Mouse (Mus musculus) neural tube, embryonic 11.5 days (tissue): ENCODE data around the gene Gm28372. TPM values are rescaled to one million over a fixed set of nuclear protein-coding genes. Genes with fewer than 3 reads are reported as not detected.

Experiments
- ATAC-seq: fragments of 200-750 bp; cut with Nextera tagmentation; 2 replicates; pipeline ENCODE4 v1.8.0; 2017; ENCODE audit warnings: moderate number of reproducible peaks, mild to moderate bottlenecking, moderate TSS enrichment, moderate library complexity; ENCODE audit not compliant: insufficient read depth, low FRiP score, low TSS enrichment
- DNase-seq: peaks from one replicate; pipeline ENCODE4 v3.0.0-alpha.2; 2015; ENCODE audit warnings: low spot score
- H3K27ac ChIP-seq: fragments of 300-500 bp; sonication (generic); 2 replicates; pipeline ENCODE4 v1.5.1; 2014; ENCODE audit warnings: low read depth, mild to moderate bottlenecking, low read length
- H3K27me3 ChIP-seq: fragments of 300-500 bp; sonication (generic); 2 replicates; pipeline ENCODE4 v1.6.1; 2014; ENCODE audit warnings: mild to moderate bottlenecking, low read length, mixed read lengths; ENCODE audit not compliant: control insufficient read depth, insufficient read depth
- H3K36me3 ChIP-seq: fragments of 300-500 bp; sonication (generic); 2 replicates; pipeline ENCODE4 v1.6.1; 2014; ENCODE audit warnings: mild to moderate bottlenecking, low read length, moderate library complexity, mixed read lengths; ENCODE audit not compliant: control insufficient read depth, insufficient read depth
- H3K4me1 ChIP-seq: fragments of 300-500 bp; sonication (generic); 2 replicates; pipeline ENCODE4 v1.6.1; 2014; ENCODE audit warnings: low read length, mixed read lengths; ENCODE audit not compliant: control insufficient read depth, insufficient read depth
- H3K4me2 ChIP-seq: fragments of 300-500 bp; sonication (generic); 2 replicates; pipeline ENCODE4 v1.6.1; 2014; ENCODE audit warnings: low read depth, mild to moderate bottlenecking, moderate library complexity
- H3K4me3 ChIP-seq: fragments of 300-500 bp; sonication (generic); 2 replicates; pipeline ENCODE4 v1.5.1; 2014; ENCODE audit warnings: low read depth, low read length
- H3K9ac ChIP-seq: fragments of 300-500 bp; sonication (generic); 2 replicates; pipeline ENCODE4 v1.6.1; 2014; ENCODE audit warnings: mild to moderate bottlenecking, low read length
- H3K9me3 ChIP-seq: fragments of 300-500 bp; sonication (generic); 2 replicates; pipeline ENCODE4 v1.6.1; 2016; ENCODE audit warnings: low read length; ENCODE audit not compliant: control insufficient read depth
- WGBS: fragments of 180-500 bp; shearing (Covaris S2); extraction: QIAGEN DNeasy Blood & Tissue Kit; methylation state at CpG from one replicate; pipeline ENCODE4 v1.1.7; 2014; 5-methylcytosine and 5-hydroxymethylcytosine counted together
- polyA plus RNA-seq: library from polyadenylated mRNA; unstranded; fragments of >200 nt; fragmentation: Nextera tagmentation; extraction: Ambion mirVana; gene quantifications from 2 replicates; pipeline ENCODE4 v1.2.1, GENCODE M21; 2014

Gene Gm28372
- polyA plus RNA-seq, 1 experiment from 2014 or later, result not detected

GRCm38 (mm10) chr2:130400046-130400445, 5.0 kb upstream of the Gm28372 start:
- Histone ChIP-seq H3K36me3 (no peaks in the 10 kb centered on the region), H3K4me1 (peaks cover 7% of the 10 kb centered on the region), H3K9ac (no peak overlapping the region), H3K27me3 (no peaks in the 10 kb centered on the region), H3K27ac (no peak overlapping the region), H3K9me3 (no peaks in the 10 kb centered on the region), H3K4me3 (no peak overlapping the region), H3K4me2 (no peak overlapping the region)
- DNase-seq (no peak), ATAC-seq (no peak)
- WGBS, result 96% methylated on average over 1 of the region's 1 CpGs

GRCm38 (mm10) chr2:130401891-130402290, 3.1 kb upstream of the Gm28372 start:
- DNase-seq (no peak), ATAC-seq (no peak)
- Histone ChIP-seq H3K36me3 (no peaks in the 10 kb centered on the region), H3K4me3 (no peak overlapping the region), H3K9ac (no peak overlapping the region), H3K4me1 (peaks cover 5% of the 10 kb centered on the region), H3K27ac (no peak overlapping the region), H3K4me2 (no peak overlapping the region), H3K27me3 (no peaks in the 10 kb centered on the region), H3K9me3 (no peaks in the 10 kb centered on the region)
- WGBS, result 88% methylated on average over 4 of the region's 4 CpGs

DNA sequence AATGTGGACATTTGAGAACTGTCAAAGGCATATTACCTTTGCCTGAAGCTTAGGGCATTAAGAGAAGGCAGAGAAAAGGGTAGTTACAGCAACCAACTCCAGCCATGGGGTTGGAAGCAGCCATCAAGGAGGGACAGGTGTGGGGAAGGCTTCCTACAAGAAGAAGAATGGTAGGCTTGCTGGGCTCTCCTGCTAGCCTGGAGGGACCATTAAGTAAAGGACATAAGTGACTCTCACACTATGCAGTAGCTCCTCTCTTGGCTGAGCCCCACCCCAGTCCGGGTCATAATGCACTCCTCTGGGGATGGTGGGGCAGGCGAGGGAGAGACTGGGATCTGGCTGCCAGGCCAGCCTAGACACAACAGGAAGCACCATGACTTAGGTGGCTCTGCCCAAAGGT, 1.1 kb downstream of the Gm28372 start, which contains the start of gene Tmem239:
Tmem239 (plus strand) TSS at position 301 of the 400 bp plus-strand sequence.
- no peak within 1 kb of the TSS for H3K27ac ChIP-seq
- no peaks in the 10 kb centered on the region for H3K27me3 ChIP-seq
- DNase-seq, result no peak
- H3K36me3 ChIP-seq, result no peaks in the 10 kb centered on the region
- ATAC-seq, result no peak
- 69% methylated on average over 2 of the region's 2 CpGs for WGBS
- no peaks in the 10 kb centered on the region for H3K9me3 ChIP-seq
- no peak within 1 kb of the TSS for H3K4me2 ChIP-seq
- no peak within 1 kb of the TSS for H3K4me3 ChIP-seq
- H3K9ac ChIP-seq, result no peak within 1 kb of the TSS
- H3K4me1 ChIP-seq, result no peaks in the 10 kb centered on the region

DNA sequence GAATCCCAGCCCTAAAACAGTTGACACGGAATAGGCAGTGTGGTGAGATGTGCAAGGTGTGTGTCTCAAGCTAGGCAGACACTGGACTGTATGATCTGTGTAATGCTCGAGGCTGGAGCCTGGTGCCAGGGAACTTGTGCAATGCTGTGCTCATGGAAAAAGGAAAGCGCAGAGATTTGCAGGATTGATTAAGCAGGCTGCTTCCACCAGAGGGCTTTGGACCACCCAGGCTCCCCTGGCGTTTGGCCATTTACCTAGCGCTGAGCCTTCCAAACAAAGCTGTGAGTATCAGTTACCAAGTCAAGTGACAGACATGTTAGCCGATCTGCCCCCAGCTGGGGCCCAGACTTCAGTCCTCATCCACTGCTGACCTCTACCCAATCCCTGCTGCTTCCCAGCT, 3.2 kb downstream of the Gm28372 start:
- no peaks in the 10 kb centered on the region for H3K9me3 ChIP-seq
- no peak overlapping the region for H3K9ac ChIP-seq
- H3K27ac ChIP-seq, result no peak overlapping the region
- no peak for ATAC-seq
- 28% methylated on average over 6 of the region's 6 CpGs for WGBS
- H3K4me2 ChIP-seq, result no peak overlapping the region
- peak; percentile 43 for DNase-seq
- no peak overlapping the region for H3K4me3 ChIP-seq
- H3K27me3 ChIP-seq, result no peaks in the 10 kb centered on the region
- H3K4me1 ChIP-seq, result no peaks in the 10 kb centered on the region
- no peaks in the 10 kb centered on the region for H3K36me3 ChIP-seq

- ATAC-seq, result peak; percentile 58; the same call in 1 of the 2 replicates
- Histone ChIP-seq H3K4me1 (no peaks in the 10 kb centered on the region), H3K9ac (no peak overlapping the region)
These were observed 6.8 kb downstream of the Gm28372 start for GRCm38 (mm10) chr2:130411558-130412495.

GRCm38 (mm10) chr2:130412775-130413174, 7.7 kb downstream of the Gm28372 start:
- Histone ChIP-seq H3K9ac (no peak overlapping the region), H3K4me2 (no peak overlapping the region), H3K9me3 (no peaks in the 10 kb centered on the region), H3K27me3 (no peaks in the 10 kb centered on the region), H3K4me3 (no peak overlapping the region), H3K4me1 (no peaks in the 10 kb centered on the region), H3K27ac (no peak overlapping the region), H3K36me3 (no peaks in the 10 kb centered on the region)
- DNase-seq (no peak), ATAC-seq (no peak)
- 83% methylated on average over 3 of the region's 3 CpGs for WGBS

More at GRCm38 (mm10) chr2:130411558-130412495, 6.8 kb downstream of the Gm28372 start:
- peak; percentile 87 for DNase-seq
- Histone ChIP-seq H3K4me3 (no peak overlapping the region), H3K9me3 (no peaks in the 10 kb centered on the region), H3K36me3 (no peaks in the 10 kb centered on the region), H3K4me2 (no peak overlapping the region), H3K27me3 (no peaks in the 10 kb centered on the region), H3K27ac (no peak overlapping the region)
- 42% methylated on average over 16 of the region's 16 CpGs for WGBS

DNA sequence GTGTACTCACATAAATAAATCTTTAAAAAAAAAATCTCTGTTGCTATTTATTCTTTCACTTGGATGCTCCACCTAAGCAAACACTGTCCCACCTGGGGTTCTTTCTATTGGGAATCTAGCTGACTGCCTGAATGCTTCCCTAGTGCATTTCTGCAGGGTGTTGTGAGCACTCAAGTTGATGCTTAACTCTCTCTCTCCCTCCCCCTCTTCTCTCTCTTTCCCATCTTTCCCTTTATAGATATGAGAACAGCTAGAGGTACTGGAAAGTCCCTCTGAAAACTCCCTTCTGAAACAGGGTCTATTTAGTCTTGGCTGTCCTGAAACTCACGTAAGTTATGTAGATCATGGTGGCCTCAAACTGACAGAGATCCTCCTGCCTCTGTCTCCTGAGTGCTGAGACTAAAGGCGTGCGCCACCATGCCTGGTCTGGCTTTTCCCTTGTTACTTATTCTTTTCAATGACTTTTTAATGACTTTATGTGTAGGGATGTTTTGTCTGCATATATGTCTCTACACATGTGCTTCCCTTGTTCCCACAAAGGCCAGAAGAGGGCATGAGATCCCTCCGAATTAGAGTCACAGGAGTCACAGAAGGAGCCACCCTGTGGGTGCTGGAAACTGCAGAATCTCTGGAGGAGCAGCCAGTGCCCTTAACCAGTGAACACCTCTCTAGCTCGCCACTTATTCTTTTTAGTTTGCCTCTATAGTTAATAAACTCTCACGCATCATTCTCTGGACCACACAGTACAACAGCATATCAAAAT, 9.2 kb downstream of the Gm28372 start:
- no peaks in the 10 kb centered on the region for H3K27me3 ChIP-seq
- WGBS, result 76% methylated on average over 6 of the region's 6 CpGs
- H3K4me2 ChIP-seq, result no peak overlapping the region
- no peak overlapping the region for H3K4me3 ChIP-seq
- H3K9ac ChIP-seq, result no peak overlapping the region
- no peak for DNase-seq
- H3K4me1 ChIP-seq, result no peaks in the 10 kb centered on the region
- no peak for ATAC-seq
- no peaks in the 10 kb centered on the region for H3K36me3 ChIP-seq
- no peak overlapping the region for H3K27ac ChIP-seq
- no peaks in the 10 kb centered on the region for H3K9me3 ChIP-seq

GRCm38 (mm10) chr2:130421781-130422620, 17.0 kb downstream of the Gm28372 start:
- WGBS, result 95% methylated on average over 26 of the region's 26 CpGs
- no peak for DNase-seq
- no peak overlapping the region for H3K27ac ChIP-seq
- H3K27me3 ChIP-seq, result no peaks in the 10 kb centered on the region
- ATAC-seq, result no peak
- H3K4me1 ChIP-seq, result peaks cover 8% of the 10 kb centered on the region; the same call in 1 of the 2 replicates
- no peak overlapping the region for H3K9ac ChIP-seq
- H3K9me3 ChIP-seq, result no peaks in the 10 kb centered on the region
- H3K36me3 ChIP-seq, result peaks cover 2% of the 10 kb centered on the region; the same call in 1 of the 2 replicates
- no peak overlapping the region for H3K4me2 ChIP-seq
- H3K4me3 ChIP-seq, result no peak overlapping the region
